Mouse (Mus musculus) intestine, postnatal 0 days (tissue): Measurements from ENCODE around the gene Frat1. TPM values are rescaled to one million over a fixed set of nuclear protein-coding genes. Genes with fewer than 3 reads are reported as not detected.

Source experiments
- ATAC-seq: fragments of 200-750 bp; cut with Nextera tagmentation; 2 replicates; pipeline ENCODE4 v1.8.0; 2017; ENCODE audit warnings: mild to moderate bottlenecking, moderate TSS enrichment, moderate library complexity
- H3K27ac ChIP-seq: fragments of 300-500 bp; sonication (generic); 2 replicates; pipeline ENCODE4 v1.5.1; 2014; ENCODE audit warnings: mild to moderate bottlenecking, low read depth, low read length, moderate library complexity
- H3K27me3 ChIP-seq: fragments of 300-500 bp; sonication (generic); replicated peaks from 2 replicates; pipeline ENCODE4 v1.6.1; 2014; ENCODE audit warnings: low read length, mixed read lengths; ENCODE audit not compliant: control insufficient read depth, insufficient read depth
- H3K36me3 ChIP-seq: fragments of 300-500 bp; sonication (generic); 2 replicates; pipeline ENCODE4 v1.6.1; 2014; ENCODE audit warnings: mild to moderate bottlenecking, moderate library complexity; ENCODE audit not compliant: control insufficient read depth, insufficient read depth
- H3K4me1 ChIP-seq: fragments of 300-500 bp; sonication (generic); replicated peaks from 2 replicates; pipeline ENCODE4 v1.6.1; 2014; ENCODE audit warnings: antibody characterized with exemption, low read length, mixed read lengths; ENCODE audit not compliant: control insufficient read depth, insufficient read depth
- H3K4me2 ChIP-seq: fragments of 300-500 bp; sonication (generic); replicated peaks from 2 replicates; pipeline ENCODE4 v1.6.1; 2014; ENCODE audit warnings: low read depth, mild to moderate bottlenecking, moderate library complexity
- H3K4me3 ChIP-seq: fragments of 300-500 bp; sonication (generic); 2 replicates; pipeline ENCODE4 v1.5.1; 2014; ENCODE audit warnings: low read depth, low read length
- H3K9ac ChIP-seq: fragments of 300-500 bp; sonication (generic); 2 replicates; pipeline ENCODE4 v1.6.1; 2014; ENCODE audit warnings: mild to moderate bottlenecking, low read depth, low read length
- H3K9me3 ChIP-seq: fragments of 300-500 bp; sonication (generic); 2 replicates; pipeline ENCODE4 v1.6.1; 2016; ENCODE audit warnings: mixed run types; ENCODE audit not compliant: control insufficient read depth
- CTCF ChIP-seq: sonication (generic); IDR thresholded peaks from 2 replicates; pipeline ENCODE4 v1.5.1; 2016; ENCODE audit warnings: low read depth, mild to moderate bottlenecking, control low read depth, antibody characterized with exemption, moderate library complexity
- WGBS: fragments of 180-500 bp; shearing (Covaris S2); extraction: QIAGEN DNeasy Blood & Tissue Kit; methylation state at CpG from one replicate; pipeline ENCODE4 v1.1.7; 2014; 5-methylcytosine and 5-hydroxymethylcytosine counted together
- polyA plus RNA-seq: library from polyadenylated mRNA; unstranded; fragments of >200 nt; fragmentation: Nextera tagmentation; extraction: Ambion mirVana; gene quantifications from 2 replicates; pipeline ENCODE4 v1.2.1, GENCODE M21; 2015

Gene Frat1
- polyA plus RNA-seq, 1 experiment from 2014 or later = 8.3 TPM

DNA sequence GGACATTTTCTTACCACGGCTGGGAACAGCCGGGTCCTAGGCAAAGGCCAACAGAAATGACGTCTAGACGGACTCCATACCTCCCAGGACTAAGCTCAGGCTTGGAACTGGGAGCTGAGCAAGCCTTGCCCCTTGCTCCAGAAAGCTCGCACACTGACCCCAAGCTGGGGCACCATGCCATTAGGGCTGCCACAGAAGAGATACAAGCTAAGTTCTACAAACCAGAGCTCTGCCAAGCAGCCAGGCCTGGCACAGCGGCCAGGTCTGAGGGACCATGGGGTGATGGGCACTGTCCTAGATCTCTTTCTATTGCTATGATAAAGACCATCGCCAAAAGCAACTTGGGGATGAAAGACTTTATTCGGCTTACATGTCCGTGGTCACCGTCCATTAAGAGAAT is 17.2 kb upstream of the Frat1 start:
- Histone ChIP-seq H3K4me3 (no peak overlapping the region), H3K4me2 (no peak overlapping the region), H3K27me3 (no peaks in the 10 kb centered on the region), H3K9ac (no peak overlapping the region), H3K27ac (no peak overlapping the region), H3K9me3 (no peaks in the 10 kb centered on the region), H3K4me1 (no peaks in the 10 kb centered on the region), H3K36me3 (no peaks in the 10 kb centered on the region)
- TF ChIP-seq CTCF = no peak
- no peak for ATAC-seq
- 91% methylated on average over 10 of the region's 10 CpGs for WGBS

DNA sequence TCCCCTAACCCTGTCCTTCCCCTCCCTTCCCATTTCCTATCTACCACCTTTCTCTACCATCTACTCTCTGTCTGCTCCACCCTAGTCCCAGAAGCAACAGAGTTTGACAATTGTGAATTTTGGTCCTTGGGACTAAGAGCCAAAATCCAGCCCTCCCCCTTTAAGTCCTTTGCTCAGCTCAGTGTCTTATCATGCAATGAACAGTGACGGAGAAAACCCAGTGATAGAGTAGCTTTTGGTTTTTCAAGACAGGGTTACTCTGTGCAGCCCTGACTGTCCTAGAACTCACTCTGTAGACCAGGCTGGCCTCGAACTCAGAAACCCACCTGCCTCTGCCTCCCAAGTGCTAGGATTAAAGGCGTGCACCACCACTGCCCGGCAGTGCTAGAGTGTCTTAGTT is 16.4 kb upstream of the Frat1 start:
- WGBS = 92% methylated on average over 4 of the region's 4 CpGs
- TF ChIP-seq CTCF = no peak

DNA sequence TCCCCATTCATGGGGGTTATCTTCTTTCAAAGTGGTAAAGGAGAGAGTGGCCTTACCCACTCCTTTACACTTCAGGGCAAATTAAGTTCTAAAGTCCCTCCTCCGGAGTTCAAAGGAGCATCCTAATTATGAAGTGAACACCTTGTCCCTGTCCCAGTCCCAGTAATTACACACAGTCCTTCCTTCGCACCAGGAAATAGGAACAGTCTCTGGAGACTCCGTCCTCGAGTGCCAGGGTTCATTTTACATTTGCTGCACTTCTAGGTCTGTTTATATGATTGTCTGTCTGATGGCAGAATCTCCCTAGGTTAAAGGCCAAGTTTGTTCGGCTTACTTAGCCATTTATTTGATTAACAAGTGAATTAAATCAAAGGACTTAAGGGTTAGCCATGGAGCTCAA is 13.4 kb upstream of the Frat1 start:
- ATAC-seq = peak; percentile 77
- no peak for TF ChIP-seq CTCF
- H3K9ac ChIP-seq = no peak overlapping the region
- H3K4me2 ChIP-seq = no peak overlapping the region
- H3K9me3 ChIP-seq = no peaks in the 10 kb centered on the region
- H3K4me1 ChIP-seq = no peaks in the 10 kb centered on the region
- H3K36me3 ChIP-seq = no peaks in the 10 kb centered on the region
- no peaks in the 10 kb centered on the region for H3K27me3 ChIP-seq
- WGBS = 27% methylated on average over 5 of the region's 5 CpGs
- no peak overlapping the region for H3K27ac ChIP-seq
- no peak overlapping the region for H3K4me3 ChIP-seq

More for the DNA sequence above, 16.4 kb upstream of the Frat1 start:
- ATAC-seq = no peak
- Histone ChIP-seq H3K36me3 (no peaks in the 10 kb centered on the region), H3K9ac (no peak overlapping the region), H3K27ac (no peak overlapping the region), H3K27me3 (no peaks in the 10 kb centered on the region), H3K4me1 (no peaks in the 10 kb centered on the region), H3K9me3 (no peaks in the 10 kb centered on the region), H3K4me2 (no peak overlapping the region), H3K4me3 (no peak overlapping the region)

DNA sequence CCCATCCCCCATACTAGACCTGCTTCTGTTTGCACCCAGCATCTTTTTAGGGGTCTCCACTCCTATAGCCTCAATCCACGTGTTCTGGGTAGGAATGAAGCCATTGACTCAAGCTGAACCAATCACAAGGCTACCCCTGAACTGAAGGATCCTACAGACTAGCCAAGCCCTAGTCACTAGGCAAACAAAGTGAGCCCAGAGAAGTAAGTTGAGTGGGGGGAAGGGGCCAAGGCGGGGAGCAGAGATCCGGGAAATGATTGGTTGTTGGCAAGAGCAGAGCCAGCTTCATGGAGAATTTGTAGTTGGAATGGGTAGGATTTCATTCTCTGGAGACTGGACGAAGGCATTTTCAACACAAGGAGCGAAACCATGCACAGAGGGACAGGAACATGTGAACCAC is 12.9 kb upstream of the Frat1 start:
- WGBS = 56% methylated on average over 5 of the region's 5 CpGs
- H3K4me1 ChIP-seq = no peaks in the 10 kb centered on the region
- no peak overlapping the region for H3K4me3 ChIP-seq
- no peak overlapping the region for H3K9ac ChIP-seq
- H3K4me2 ChIP-seq = no peak overlapping the region
- TF ChIP-seq CTCF = no peak
- ATAC-seq = no peak
- no peaks in the 10 kb centered on the region for H3K36me3 ChIP-seq
- no peaks in the 10 kb centered on the region for H3K27me3 ChIP-seq
- H3K9me3 ChIP-seq = no peaks in the 10 kb centered on the region
- no peak overlapping the region for H3K27ac ChIP-seq

DNA sequence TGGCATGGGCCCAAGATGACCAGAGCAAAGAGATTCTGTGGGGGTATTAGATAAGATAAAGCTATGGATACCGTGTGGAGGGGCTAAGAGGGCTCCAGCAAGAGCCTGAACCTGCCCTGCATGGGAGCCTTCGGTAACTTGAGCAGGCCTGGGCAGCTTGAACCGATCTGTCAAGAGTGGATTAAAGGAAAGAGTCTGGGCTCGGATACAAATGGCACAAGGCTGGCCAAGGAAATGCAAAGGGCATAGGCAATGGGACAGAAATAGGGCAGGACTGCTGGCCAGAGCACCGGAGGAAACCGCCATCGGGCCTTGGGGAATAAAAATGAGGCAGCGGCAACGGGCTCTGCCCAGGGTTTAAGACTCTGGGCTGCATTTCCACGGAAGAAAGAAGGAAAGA is 12.4 kb upstream of the Frat1 start:
- Histone ChIP-seq H3K36me3 (no peaks in the 10 kb centered on the region), H3K27me3 (no peaks in the 10 kb centered on the region), H3K4me2 (no peak overlapping the region), H3K9me3 (no peaks in the 10 kb centered on the region), H3K4me3 (no peak overlapping the region), H3K9ac (no peak overlapping the region), H3K27ac (no peak overlapping the region), H3K4me1 (no peaks in the 10 kb centered on the region)
- no peak for ATAC-seq
- no peak for TF ChIP-seq CTCF
- WGBS = 64% methylated on average over 10 of the region's 10 CpGs

DNA sequence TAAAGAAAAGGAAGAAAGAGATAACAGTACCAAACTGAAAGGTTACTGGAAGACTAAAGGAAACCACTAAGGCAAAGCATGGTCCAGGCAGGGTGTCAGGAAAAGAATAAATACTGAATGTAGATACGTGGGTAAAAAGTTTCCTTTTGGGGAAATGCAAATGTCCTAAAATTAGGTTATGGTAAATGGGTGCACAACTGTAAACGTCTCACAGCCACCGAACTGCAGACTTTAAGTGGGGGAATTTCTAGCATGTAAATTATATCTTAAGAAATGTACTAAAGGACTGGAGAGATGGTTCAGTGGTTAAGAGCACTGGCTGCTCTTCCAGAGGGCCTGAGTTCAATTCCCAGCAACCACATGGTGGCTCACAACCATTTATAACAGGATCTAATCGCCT is 11.0 kb upstream of the Frat1 start:
- Histone ChIP-seq H3K9me3 (no peaks in the 10 kb centered on the region), H3K36me3 (no peaks in the 10 kb centered on the region), H3K27me3 (no peaks in the 10 kb centered on the region), H3K27ac (no peak overlapping the region), H3K4me2 (no peak overlapping the region), H3K9ac (no peak overlapping the region), H3K4me1 (no peaks in the 10 kb centered on the region), H3K4me3 (no peak overlapping the region)
- ATAC-seq = no peak
- TF ChIP-seq CTCF = no peak
- WGBS = 86% methylated on average over 4 of the region's 4 CpGs

DNA sequence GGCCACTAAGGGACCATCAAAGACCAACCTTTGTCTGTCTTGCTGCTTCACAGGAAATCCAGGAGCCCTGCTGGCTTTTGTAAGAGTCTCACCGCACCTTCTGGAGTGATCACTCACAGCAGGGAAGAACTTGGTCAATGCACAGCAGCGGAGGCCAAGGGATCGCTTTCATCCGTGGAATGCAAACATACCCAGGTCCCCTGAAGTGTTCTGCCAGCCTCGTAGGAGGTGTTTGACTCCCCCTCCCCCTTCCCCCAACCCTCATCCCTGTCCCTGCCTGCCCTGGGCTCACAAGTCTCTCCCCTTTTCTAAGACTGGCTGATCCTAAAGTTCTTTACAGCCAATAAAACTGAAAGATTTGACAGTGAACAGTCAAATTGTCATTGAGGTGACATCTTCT is 8.3 kb upstream of the Frat1 start:
- no peaks in the 10 kb centered on the region for H3K36me3 ChIP-seq
- H3K27ac ChIP-seq = no peak overlapping the region
- no peak for ATAC-seq
- no peak for TF ChIP-seq CTCF
- H3K4me1 ChIP-seq = no peaks in the 10 kb centered on the region
- no peak overlapping the region for H3K4me2 ChIP-seq
- H3K9me3 ChIP-seq = no peaks in the 10 kb centered on the region
- no peaks in the 10 kb centered on the region for H3K27me3 ChIP-seq
- WGBS = 41% methylated on average over 5 of the region's 5 CpGs
- H3K4me3 ChIP-seq = no peak overlapping the region
- H3K9ac ChIP-seq = no peak overlapping the region
